In the genomic region with DNA sequence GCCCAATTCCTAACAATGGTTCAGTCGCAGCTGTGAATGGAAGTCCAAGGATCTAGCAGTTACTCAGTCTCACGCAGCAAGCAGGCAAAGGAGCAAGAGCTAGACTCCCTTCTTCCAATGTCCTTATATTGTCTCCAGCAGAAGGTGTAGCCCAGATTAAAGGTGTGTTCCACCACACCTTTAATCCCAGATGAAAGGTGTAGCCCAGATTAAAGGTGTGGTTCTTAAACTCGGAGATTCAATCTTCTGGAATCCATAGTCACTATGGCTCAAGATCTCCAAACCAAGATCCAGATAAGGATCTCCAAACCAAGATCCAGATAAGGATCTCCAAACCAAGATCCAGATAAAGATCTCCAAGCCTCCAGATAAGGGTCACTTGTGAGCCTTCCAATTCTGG, we compare ENCODE assay signal across 8 mouse cellular contexts. TPM values are rescaled to one million over a fixed set of nuclear protein-coding genes. Genes with fewer than 3 reads are reported as not detected.
DNase-seq lines count a peak whose midpoint lies in the region; ATAC-seq and TF ChIP-seq lines count a peak whose summit lies in the region.
"Not testable (repeated sequence)": the region's sequence is repeated elsewhere in the genome, so short reads cannot be mapped to it uniquely, and the experiment has no call there.

Gnpnat1 (minus strand) TSS at position 101 of the 400 bp plus-strand sequence.

- not testable (repeated sequence) for H3K27ac ChIP-seq in bone marrow, adult 2 months (ENCODE audit: control insufficient read depth, insufficient read depth, low read depth, low read length, poor library complexity); forebrain, embryonic 13.5 days; heart, embryonic 15.5 days; intestine, embryonic 15.5 days; left cerebral cortex, adult 2 months; liver, embryonic 15.5 days (replicated peaks); midbrain, embryonic 16.5 days (ENCODE audit: low read length)

- H3K79me3 ChIP-seq in C2C12 (ENCODE audit: low read depth): not testable (repeated sequence)

- H3K9ac ChIP-seq in forebrain, embryonic 13.5 days; heart, embryonic 15.5 days; intestine, embryonic 15.5 days; liver, embryonic 15.5 days; midbrain, embryonic 16.5 days (ENCODE audit: low read depth, low read length): not testable (repeated sequence)

- H3K79me2 ChIP-seq in C2C12 (ENCODE audit: control insufficient read depth, insufficient read depth): not testable (repeated sequence)

- not testable (repeated sequence) for H3K9me3 ChIP-seq in forebrain, embryonic 13.5 days (replicated peaks); heart, embryonic 15.5 days (replicated peaks); intestine, embryonic 15.5 days; liver, embryonic 15.5 days (replicated peaks); midbrain, embryonic 16.5 days (replicated peaks; ENCODE audit: control insufficient read depth, low read length, poor library complexity, severe bottlenecking)

- not testable (repeated sequence) for H3K4me2 ChIP-seq in forebrain, embryonic 13.5 days; heart, embryonic 15.5 days; intestine, embryonic 15.5 days (replicated peaks); liver, embryonic 15.5 days; midbrain, embryonic 16.5 days (ENCODE audit: low read length)

- intact Hi-C loops in left cerebral cortex, adult 2 months (cut with DNase I): not testable (repeated sequence)

- TF ChIP-seq CTCF in C2C12 (IDR thresholded peaks at IDR 0.05; ENCODE audit: control insufficient read depth, insufficient read depth, insufficient read length); bone marrow, adult 2 months (IDR thresholded peaks at IDR 0.05; ENCODE audit: control insufficient read depth, insufficient read depth, low read length); left cerebral cortex, adult 2 months (IDR thresholded peaks at IDR 0.05): not testable (repeated sequence)

- not testable (repeated sequence) for H3K27me3 ChIP-seq in C2C12 (ENCODE audit: control insufficient read depth, insufficient read depth, insufficient read length); forebrain, embryonic 13.5 days; heart, embryonic 15.5 days; intestine, embryonic 15.5 days (replicated peaks); liver, embryonic 15.5 days; midbrain, embryonic 16.5 days (ENCODE audit: control insufficient read depth, insufficient read depth, low read depth, low read length)

- H3K4me1 ChIP-seq in bone marrow, adult 2 months (ENCODE audit: control insufficient read depth, insufficient read depth, low read length); forebrain, embryonic 13.5 days; heart, embryonic 15.5 days (replicated peaks); intestine, embryonic 15.5 days (replicated peaks); liver, embryonic 15.5 days (replicated peaks); midbrain, embryonic 16.5 days (ENCODE audit: control insufficient read depth, insufficient read depth, low read length): not testable (repeated sequence)

- not testable (repeated sequence) for H3K36me3 ChIP-seq in C2C12 (ENCODE audit: control insufficient read depth, insufficient read depth); forebrain, embryonic 13.5 days (ENCODE audit: poor library complexity, severe bottlenecking); heart, embryonic 15.5 days; intestine, embryonic 15.5 days; liver, embryonic 15.5 days (replicated peaks); midbrain, embryonic 16.5 days (ENCODE audit: control insufficient read depth, insufficient read depth, low read length)

- H3K4me3 ChIP-seq in C2C12 (ENCODE audit: insufficient read depth, poor library complexity, severe bottlenecking); bone marrow, adult 2 months (replicated peaks; ENCODE audit: control insufficient read depth, low read depth, low read length); forebrain, embryonic 13.5 days; heart, embryonic 15.5 days; intestine, embryonic 15.5 days (replicated peaks); left cerebral cortex, adult 2 months; liver, embryonic 15.5 days (replicated peaks); midbrain, embryonic 16.5 days (ENCODE audit: low read depth, low read length): not testable (repeated sequence)

- H3ac ChIP-seq in C2C12 (ENCODE audit: control insufficient read depth, insufficient read length, low read depth): not testable (repeated sequence)

- DNase-seq in left cerebral cortex, adult 2 months (ENCODE audit: extremely low spot score in 1 of 2, low spot score in 2 of 2): not testable (repeated sequence)

- 82% methylated on average over 2 of the region's 3 CpGs for WGBS in bone marrow, adult 2 months
- WGBS in forebrain, embryonic 13.5 days: 89% methylated on average over 2 of the region's 3 CpGs
- WGBS in heart, embryonic 15.5 days: 78% methylated on average over 2 of the region's 3 CpGs
- WGBS in intestine, embryonic 15.5 days: 75% methylated on average over 2 of the region's 3 CpGs
- 69% methylated on average over 2 of the region's 3 CpGs for WGBS in liver, embryonic 15.5 days (ENCODE audit: insufficient replicate concordance)
- 76% methylated on average over 2 of the region's 3 CpGs for WGBS in midbrain, embryonic 16.5 days

- not testable (repeated sequence) for TF ChIP-seq POLR2A in bone marrow, adult 2 months (IDR thresholded peaks at IDR 0.05; ENCODE audit: borderline replicate concordance, control insufficient read depth, low read depth, low read length)

- ATAC-seq in forebrain, embryonic 13.5 days; heart, embryonic 15.5 days (replicated peaks; ENCODE audit: insufficient number of reproducible peaks, insufficient read depth, low FRiP score, low read depth); intestine, embryonic 15.5 days; liver, embryonic 15.5 days (ENCODE audit: insufficient read depth); midbrain, embryonic 16.5 days: not testable (repeated sequence)

RNA-seq across cellular contexts. Expression of gene Gnpnat1, which starts in this region (rescaled TPM):
- 12.5 TPM for polyA plus RNA-seq in C2C12 (2012; fragmentation: generic; extraction: Trizol)
- 9.9 and 16.2 TPM in 2 replicates for polyA plus RNA-seq in bone marrow, adult 2 months (2011; ENCODE audit: insufficient read depth, insufficient read length, low replicate concordance, missing spikeins)
- 24.1 and 25.0 TPM in 2 replicates for polyA plus RNA-seq in forebrain, embryonic 13.5 days (2015; fragmentation: Nextera tagmentation; extraction: Ambion mirVana)
- 21.8 and 21.9 TPM in 2 replicates for polyA plus RNA-seq in heart, embryonic 15.5 days (2015; fragmentation: Nextera tagmentation; extraction: Ambion mirVana)
- 60.0 and 69.2 TPM in 2 replicates for polyA plus RNA-seq in intestine, embryonic 15.5 days (2015; fragmentation: Nextera tagmentation; extraction: Ambion mirVana)
- total RNA-seq in left cerebral cortex, adult 2 months (2021): 10 to 100 TPM; 14.7 to 18.8 TPM
- polyA plus RNA-seq in liver, embryonic 15.5 days (2015; fragmentation: Nextera tagmentation; extraction: Ambion mirVana): 25.2 and 30.2 TPM in 2 replicates
- polyA plus RNA-seq in midbrain, embryonic 16.5 days (2015; fragmentation: Nextera tagmentation; extraction: Ambion mirVana): 33.6 and 34.6 TPM in 2 replicates
